Mouse (Mus musculus) kidney, embryonic 14.5 days (tissue): ENCODE data around the gene Oxct2b. TPM values are rescaled to one million over a fixed set of nuclear protein-coding genes. Genes with fewer than 3 reads are reported as not detected.
"Not testable (repeated sequence)": the region's sequence is repeated elsewhere in the genome, so short reads cannot be mapped to it uniquely, and the experiment has no call there.

Experiments used
- ATAC-seq: fragments of 200-750 bp; cut with Nextera tagmentation; 2 replicates; pipeline ENCODE4 v1.8.0; 2017; ENCODE audit warnings: moderate number of reproducible peaks, mild to moderate bottlenecking, moderate TSS enrichment, moderate library complexity; ENCODE audit not compliant: low FRiP score, low TSS enrichment
- H3K27ac ChIP-seq: fragments of 300-500 bp; sonication (generic); 2 replicates; pipeline ENCODE4 v1.5.1; 2014; ENCODE audit warnings: low read depth, mild to moderate bottlenecking, low read length, moderate library complexity, mixed read lengths
- H3K27me3 ChIP-seq: fragments of 300-500 bp; sonication (generic); 2 replicates; pipeline ENCODE4 v1.6.1; 2014; ENCODE audit warnings: mild to moderate bottlenecking, low read length; ENCODE audit not compliant: control insufficient read depth, insufficient read depth
- H3K36me3 ChIP-seq: fragments of 300-500 bp; sonication (generic); 2 replicates; pipeline ENCODE4 v1.6.1; 2014; ENCODE audit warnings: low read length, mixed read lengths; ENCODE audit not compliant: control insufficient read depth, insufficient read depth
- H3K4me1 ChIP-seq: fragments of 300-500 bp; sonication (generic); 2 replicates; pipeline ENCODE4 v1.6.1; 2014; ENCODE audit warnings: low read length, mixed read lengths; ENCODE audit not compliant: control insufficient read depth, insufficient read depth
- H3K4me2 ChIP-seq: fragments of 300-500 bp; sonication (generic); replicated peaks from 2 replicates; pipeline ENCODE4 v1.6.1; 2014; ENCODE audit warnings: low read depth, mild to moderate bottlenecking, low read length
- H3K4me3 ChIP-seq: fragments of 300-500 bp; sonication (generic); 2 replicates; pipeline ENCODE4 v1.5.1; 2014; ENCODE audit warnings: mild to moderate bottlenecking, low read length
- H3K9ac ChIP-seq: fragments of 300-500 bp; sonication (generic); 2 replicates; pipeline ENCODE4 v1.6.1; 2014; ENCODE audit warnings: low read depth, mild to moderate bottlenecking, low read length, moderate library complexity
- H3K9me3 ChIP-seq: fragments of 300-500 bp; sonication (generic); 2 replicates; pipeline ENCODE4 v1.6.1; 2016; ENCODE audit warnings: low read length; ENCODE audit not compliant: control insufficient read depth
- WGBS: fragments of 180-500 bp; shearing (Covaris S2); extraction: QIAGEN DNeasy Blood & Tissue Kit; methylation state at CpG from one replicate; pipeline ENCODE4 v1.1.7; 2014; 5-methylcytosine and 5-hydroxymethylcytosine counted together
- polyA plus RNA-seq: library from polyadenylated mRNA; unstranded; fragments of >200 nt; fragmentation: Nextera tagmentation; extraction: Ambion mirVana; gene quantifications from 2 replicates; pipeline ENCODE4 v1.2.1, GENCODE M21; 2014

Oxct2b gene
- polyA plus RNA-seq, 1 experiment from 2014 or later = 0.45 TPM

GRCm38 (mm10) chr4:123085290-123085689 is 30.8 kb upstream of the Oxct2b start:
- Histone ChIP-seq H3K4me3 (no peak overlapping the region), H3K36me3 (no peaks in the 10 kb centered on the region), H3K4me1 (no peaks in the 10 kb centered on the region), H3K9ac (no peak overlapping the region), H3K27me3 (no peaks in the 10 kb centered on the region), H3K4me2 (no peak overlapping the region), H3K27ac (no peak overlapping the region), H3K9me3 (no peaks in the 10 kb centered on the region)
- WGBS = 67% methylated on average over 2 of the region's 2 CpGs
- ATAC-seq = no peak

GRCm38 (mm10) chr4:123086381-123086780 is 29.7 kb upstream of the Oxct2b start:
- Histone ChIP-seq H3K9me3 (no peaks in the 10 kb centered on the region), H3K4me3 (no peak overlapping the region), H3K4me1 (no peaks in the 10 kb centered on the region), H3K27me3 (no peaks in the 10 kb centered on the region), H3K36me3 (no peaks in the 10 kb centered on the region), H3K27ac (no peak overlapping the region), H3K4me2 (no peak overlapping the region), H3K9ac (no peak overlapping the region)
- 91% methylated on average over 4 of the region's 4 CpGs for WGBS
- ATAC-seq = no peak

GRCm38 (mm10) chr4:123092621-123093020 is 23.4 kb upstream of the Oxct2b start:
- H3K4me2 ChIP-seq = no peak overlapping the region
- 63% methylated on average over 5 of the region's 5 CpGs for WGBS
- H3K27ac ChIP-seq = no peak overlapping the region

GRCm38 (mm10) chr4:123093064-123093776 is 22.8 kb upstream of the Oxct2b start:
- H3K27ac ChIP-seq = no peak overlapping the region
- no peaks in the 10 kb centered on the region for H3K9me3 ChIP-seq
- no peak overlapping the region for H3K4me3 ChIP-seq
- ATAC-seq = peak; percentile 69; the same call in 1 of the 2 replicates
- H3K4me1 ChIP-seq = no peaks in the 10 kb centered on the region
- WGBS = 45% methylated on average over 17 of the region's 17 CpGs
- H3K36me3 ChIP-seq = no peaks in the 10 kb centered on the region
- peak overlapping the region; percentile 18 for H3K4me2 ChIP-seq
- H3K9ac ChIP-seq = no peak overlapping the region
- H3K27me3 ChIP-seq = no peaks in the 10 kb centered on the region

More at GRCm38 (mm10) chr4:123092621-123093020, 23.4 kb upstream of the Oxct2b start:
- no peaks in the 10 kb centered on the region for H3K9me3 ChIP-seq
- no peaks in the 10 kb centered on the region for H3K36me3 ChIP-seq
- no peak overlapping the region for H3K9ac ChIP-seq
- H3K4me1 ChIP-seq = no peaks in the 10 kb centered on the region
- no peak for ATAC-seq
- no peaks in the 10 kb centered on the region for H3K27me3 ChIP-seq
- H3K4me3 ChIP-seq = no peak overlapping the region

- Histone ChIP-seq H3K9me3 (no peaks in the 10 kb centered on the region), H3K36me3 (no peaks in the 10 kb centered on the region), H3K9ac (no peak overlapping the region), H3K4me1 (no peaks in the 10 kb centered on the region), H3K4me3 (no peak overlapping the region), H3K27ac (no peak overlapping the region), H3K4me2 (no peak overlapping the region), H3K27me3 (no peaks in the 10 kb centered on the region)
- no peak for ATAC-seq
- WGBS = 67% methylated on average over 9 of the region's 9 CpGs
Measured at GRCm38 (mm10) chr4:123093869-123094268, 22.2 kb upstream of the Oxct2b start.

- H3K9me3 ChIP-seq = no peaks in the 10 kb centered on the region
- no peaks in the 10 kb centered on the region for H3K36me3 ChIP-seq
- H3K4me2 ChIP-seq = peak within 1 kb of the TSS; percentile 35
- 5% methylated on average over 68 of the region's 75 CpGs for WGBS
- H3K27me3 ChIP-seq = peaks cover 33% of the 10 kb centered on the region
- peak; percentile 54; the same call in 1 of the 2 replicates for ATAC-seq
- H3K9ac ChIP-seq = no peak within 1 kb of the TSS
- no peak within 1 kb of the TSS for H3K27ac ChIP-seq
- no peaks in the 10 kb centered on the region for H3K4me1 ChIP-seq
- H3K4me3 ChIP-seq = peak within 1 kb of the TSS; percentile 29
Measured at GRCm38 (mm10) chr4:123104651-123105450, 11.2 kb upstream of the Oxct2b start, which contains the start of gene Bmp8b. Gene Bmp8b (plus strand): TSS chr4:123105165.

- Histone ChIP-seq H3K27me3 (peaks cover 33% of the 10 kb centered on the region), H3K9ac (no peak overlapping the region), H3K36me3 (no peaks in the 10 kb centered on the region), H3K27ac (no peak overlapping the region), H3K4me2 (peak overlapping the region; percentile 35), H3K4me3 (peak overlapping the region; percentile 29), H3K9me3 (no peaks in the 10 kb centered on the region), H3K4me1 (no peaks in the 10 kb centered on the region)
- 21% methylated on average over 24 of the region's 24 CpGs for WGBS
- no peak for ATAC-seq
Measured at GRCm38 (mm10) chr4:123105451-123105790, 10.6 kb upstream of the Oxct2b start.

- H3K9ac ChIP-seq, H3K4me2 ChIP-seq, ATAC-seq, H3K4me3 ChIP-seq, H3K4me1 ChIP-seq, H3K36me3 ChIP-seq, H3K9me3 ChIP-seq, H3K27ac ChIP-seq: not testable (repeated sequence)
- H3K27me3 ChIP-seq = peaks cover 33% of the 10 kb centered on the region
- 82% methylated on average over 6 of the region's 7 CpGs for WGBS
Measured at GRCm38 (mm10) chr4:123105929-123106328, 10.1 kb upstream of the Oxct2b start.

GRCm38 (mm10) chr4:123106864-123107263 is 9.2 kb upstream of the Oxct2b start:
- WGBS = 83% methylated on average over 2 of the region's 2 CpGs
- Histone ChIP-seq H3K9ac (no peak overlapping the region), H3K4me2 (no peak overlapping the region), H3K27me3 (peaks cover 33% of the 10 kb centered on the region), H3K4me3 (no peak overlapping the region), H3K36me3 (no peaks in the 10 kb centered on the region), H3K27ac (no peak overlapping the region), H3K4me1 (no peaks in the 10 kb centered on the region), H3K9me3 (no peaks in the 10 kb centered on the region)
- ATAC-seq = no peak
